27 mouse cellular contexts compared by ENCODE assay signal in genomic region chr13:81578692-81579091, GRCm38 (mm10). TPM values are rescaled to one million over a fixed set of nuclear protein-coding genes. Genes with fewer than 3 reads are reported as not detected.
DNase-seq lines count a peak whose midpoint lies in the region; ATAC-seq and TF ChIP-seq lines count a peak whose summit lies in the region.
"Had no signal": no experiment of that assay in that cellular context is flagged by ENCODE, and none has a peak within 500 bp of the region (broad histone marks: within the 10 kb centered on the region; RNA-seq: fewer than 3 reads in every experiment).

No protein-coding gene starts in this region.

- 80% methylated on average over 8 of the region's 8 CpGs for WGBS in kidney, embryonic 14.5 days
- WGBS in lung, embryonic 14.5 days, result 74% methylated on average over 8 of the region's 8 CpGs
- WGBS in lung, adult 2 months, result 81% methylated on average over 8 of the region's 8 CpGs

- no peak for DNase-seq in kidney, adult 11 months
- DNase-seq in kidney, postnatal 10 days, result peak; percentile 44
- DNase-seq in kidney, adult 8-10 months, result no peak
- peak; percentile 53 for DNase-seq in lung, embryonic 14.5 days
- no peak for DNase-seq in lung, adult 2 months
- DNase-seq: adrenal gland, adult 8-10 months; adrenal gland, postnatal 25 days; cerebellum, adult 11-12 months; cerebellum, adult 8-10 months; cerebellum, postnatal 10 days; cerebellum, postnatal 36 days; embryo, embryonic 11 days; gastrocnemius, postnatal 25 days; heart, adult 18-20 months; heart, postnatal 10 days; heart, postnatal 36 days had no signal

- H3K9ac ChIP-seq in kidney, embryonic 14.5 days (ENCODE audit: low read depth, low read length), result no peak overlapping the region
- no peak overlapping the region for H3K9ac ChIP-seq in lung, embryonic 14.5 days
- H3K9ac ChIP-seq: embryonic facial prominence, embryonic 13.5 days; forebrain, embryonic 12.5 days; forebrain, embryonic 15.5 days; heart, embryonic 12.5 days; heart, embryonic 15.5 days; hindbrain, embryonic 13.5 days had no signal

- no peaks in the 10 kb centered on the region for H3K27me3 ChIP-seq in kidney, embryonic 14.5 days (ENCODE audit: control insufficient read depth, insufficient read depth, low read length)
- H3K27me3 ChIP-seq in lung, embryonic 14.5 days (ENCODE audit: insufficient read depth, low read length), result no peaks in the 10 kb centered on the region
- H3K27me3 ChIP-seq: embryonic facial prominence, embryonic 13.5 days; forebrain, embryonic 12.5 days; forebrain, embryonic 15.5 days; heart, embryonic 12.5 days; heart, embryonic 15.5 days; hindbrain, embryonic 13.5 days had no signal

- H3K27ac ChIP-seq in kidney, embryonic 14.5 days (ENCODE audit: low read depth, low read length), result no peak overlapping the region
- H3K27ac ChIP-seq in lung, embryonic 14.5 days (ENCODE audit: low read depth), result no peak overlapping the region
- H3K27ac ChIP-seq: embryonic facial prominence, embryonic 10.5 days; embryonic facial prominence, embryonic 13.5 days; forebrain, embryonic 12.5 days; forebrain, embryonic 15.5 days; heart, embryonic 15.5 days; hindbrain, embryonic 10.5 days; hindbrain, embryonic 13.5 days had no signal

- no peaks in the 10 kb centered on the region for H3K4me1 ChIP-seq in kidney, embryonic 14.5 days (ENCODE audit: control insufficient read depth, insufficient read depth, low read length)
- no peaks in the 10 kb centered on the region for H3K4me1 ChIP-seq in lung, embryonic 14.5 days (ENCODE audit: insufficient read depth)
- H3K4me1 ChIP-seq in lung, adult 2 months (ENCODE audit: control insufficient read depth, insufficient read depth, low read length), result no peaks in the 10 kb centered on the region
- H3K4me1 ChIP-seq: embryonic facial prominence, embryonic 10.5 days; embryonic facial prominence, embryonic 13.5 days; forebrain, embryonic 12.5 days; forebrain, embryonic 15.5 days; heart, embryonic 15.5 days; hindbrain, embryonic 10.5 days; hindbrain, embryonic 13.5 days had no signal

- TF ChIP-seq CTCF in lung, embryonic 14.5 days (IDR thresholded peaks at IDR 0.05; ENCODE audit: low read depth), result no peak
- TF ChIP-seq CTCF in lung, adult 2 months (IDR thresholded peaks at IDR 0.05; ENCODE audit: insufficient read depth, low read length), result no peak

- no peak for TF ChIP-seq POLR2A in lung, adult 2 months (IDR thresholded peaks at IDR 0.05; ENCODE audit: borderline replicate concordance, extremely low read depth, low read depth, low read length)

- ATAC-seq in kidney, embryonic 14.5 days (ENCODE audit: low FRiP score, low TSS enrichment), result 0 out of 2 replicates have a peak, but pooled peaks have one; percentile 39
- ATAC-seq in lung, embryonic 14.5 days (ENCODE audit: insufficient read depth), result peak; percentile 80
- ATAC-seq: activated CD4-positive, CD25-positive, alpha-beta regulatory T cell, adult 4 months; forebrain, embryonic 15.5 days had no signal

- H3K9me3 ChIP-seq in kidney, embryonic 14.5 days (ENCODE audit: control insufficient read depth, low read length), result no peaks in the 10 kb centered on the region; the same call in 1 of the 2 replicates
- H3K9me3 ChIP-seq in lung, embryonic 14.5 days (ENCODE audit: low read depth, low read length), result no peaks in the 10 kb centered on the region
- H3K9me3 ChIP-seq: embryonic facial prominence, embryonic 10.5 days; embryonic facial prominence, embryonic 13.5 days; forebrain, embryonic 12.5 days; forebrain, embryonic 15.5 days; heart, embryonic 15.5 days; hindbrain, embryonic 10.5 days; hindbrain, embryonic 13.5 days had no signal

- no peak overlapping the region for H3K4me3 ChIP-seq in kidney, embryonic 14.5 days (ENCODE audit: low read length)
- H3K4me3 ChIP-seq in lung, embryonic 14.5 days (ENCODE audit: low read depth, low read length), result no peak overlapping the region
- H3K4me3 ChIP-seq in lung, adult 2 months (replicated peaks; ENCODE audit: extremely low read depth, low read depth, low read length), result no peak overlapping the region
- H3K4me3 ChIP-seq: embryonic facial prominence, embryonic 10.5 days; embryonic facial prominence, embryonic 13.5 days; erythroblast, embryonic 14.5 days; forebrain, embryonic 12.5 days; forebrain, embryonic 15.5 days; heart, embryonic 12.5 days; heart, embryonic 15.5 days; hindbrain, embryonic 10.5 days; hindbrain, embryonic 13.5 days had no signal

- no peaks in the 10 kb centered on the region for H3K36me3 ChIP-seq in kidney, embryonic 14.5 days (ENCODE audit: control insufficient read depth, insufficient read depth, low read length)
- H3K36me3 ChIP-seq in lung, embryonic 14.5 days (ENCODE audit: insufficient read depth), result no peaks in the 10 kb centered on the region
- H3K36me3 ChIP-seq: embryonic facial prominence, embryonic 13.5 days; heart, embryonic 12.5 days; heart, embryonic 15.5 days had no signal

- H3K4me2 ChIP-seq in kidney, embryonic 14.5 days (replicated peaks; ENCODE audit: low read depth, low read length), result no peak overlapping the region
- H3K4me2 ChIP-seq in lung, embryonic 14.5 days, result no peak overlapping the region
- H3K4me2 ChIP-seq: embryonic facial prominence, embryonic 13.5 days; forebrain, embryonic 12.5 days; forebrain, embryonic 15.5 days; heart, embryonic 12.5 days; heart, embryonic 15.5 days; hindbrain, embryonic 13.5 days had no signal

RNA-seq across cellular contexts. Expression of gene Adgrv1, which starts 54.3 kb away (rescaled TPM):
- 4.0 and 4.6 TPM in 2 replicates for polyA plus RNA-seq in kidney, embryonic 14.5 days (2014; fragmentation: Nextera tagmentation; extraction: Ambion mirVana)
- polyA plus RNA-seq in lung, embryonic 14.5 days (2014; fragmentation: Nextera tagmentation; extraction: Ambion mirVana), result 2.2 and 2.5 TPM in 2 replicates
- polyA plus RNA-seq in lung, adult 2 months (2012; rRNA removed), result 0.46 and 1.3 TPM in 2 replicates

Comparison
In these comparisons a context has a peak if more than half of its experiments do, and no peak if none do; other contexts are left out.
1. DNase-seq: peak in kidney, postnatal 10 days (single experiment) and lung, embryonic 14.5 days (single experiment); none in kidney, adult 11 months (single experiment), kidney, adult 8-10 months (0 of 2) and lung, adult 2 months (single experiment).